20 mouse cellular contexts compared by ENCODE assay signal in genomic region chr5:116165203-116165888, GRCm38 (mm10).
DNase-seq lines count a peak whose midpoint lies in the region; ATAC-seq and TF ChIP-seq lines count a peak whose summit lies in the region.
"Had no signal": no experiment of that assay in that cellular context is flagged by ENCODE, and none has a peak within 500 bp of the region (broad histone marks: within the 10 kb centered on the region; RNA-seq: fewer than 3 reads in every experiment).

No protein-coding gene starts in this region.

- no peak for TF ChIP-seq EP300 in lung, postnatal 0 days (IDR thresholded peaks at IDR 0.05)

- H3K9me3 ChIP-seq in lung, postnatal 0 days (ENCODE audit: low read length): no peaks in the 10 kb centered on the region
- no peaks in the 10 kb centered on the region for H3K9me3 ChIP-seq in forebrain, embryonic 13.5 days (replicated peaks)
- no peaks in the 10 kb centered on the region for H3K9me3 ChIP-seq in midbrain, embryonic 12.5 days
- H3K9me3 ChIP-seq: embryonic facial prominence, embryonic 15.5 days; limb, embryonic 15.5 days; liver, embryonic 15.5 days; neural tube, embryonic 12.5 days; stomach, embryonic 15.5 days had no signal

- no peak for TF ChIP-seq CTCF in lung, postnatal 0 days (IDR thresholded peaks at IDR 0.05)

- no peak overlapping the region for H3K27ac ChIP-seq in lung, postnatal 0 days (ENCODE audit: low read length)
- H3K27ac ChIP-seq in forebrain, embryonic 13.5 days: no peak overlapping the region
- peak overlapping the region; percentile 46; the same call in 1 of the 2 replicates for H3K27ac ChIP-seq in midbrain, embryonic 12.5 days (replicated peaks)
- H3K27ac ChIP-seq: embryonic facial prominence, embryonic 15.5 days; limb, embryonic 15.5 days; liver, embryonic 15.5 days; neural tube, embryonic 12.5 days; stomach, embryonic 15.5 days had no signal

- whole genome bisulfite sequencing in lung, postnatal 0 days: 64% methylated on average over 11 of the region's 11 CpGs
- 30% methylated on average over 11 of the region's 11 CpGs for WGBS in forebrain, embryonic 13.5 days
- 47% methylated on average over 11 of the region's 11 CpGs for WGBS in midbrain, embryonic 12.5 days

- H3K9ac ChIP-seq in lung, postnatal 0 days (replicated peaks; ENCODE audit: low read depth): no peak overlapping the region
- 0 out of 2 replicates have a peak overlapping the region, but pooled peaks have one; percentile 31 for H3K9ac ChIP-seq in forebrain, embryonic 13.5 days
- no peak overlapping the region for H3K9ac ChIP-seq in midbrain, embryonic 12.5 days (replicated peaks)
- H3K9ac ChIP-seq: embryonic facial prominence, embryonic 15.5 days; limb, embryonic 15.5 days; liver, embryonic 15.5 days; neural tube, embryonic 12.5 days; stomach, embryonic 15.5 days had no signal

- no peaks in the 10 kb centered on the region for H3K27me3 ChIP-seq in lung, postnatal 0 days (replicated peaks; ENCODE audit: insufficient read depth, low read length)
- no peaks in the 10 kb centered on the region for H3K27me3 ChIP-seq in forebrain, embryonic 13.5 days
- no peaks in the 10 kb centered on the region for H3K27me3 ChIP-seq in midbrain, embryonic 12.5 days
- H3K27me3 ChIP-seq: embryonic facial prominence, embryonic 15.5 days; limb, embryonic 15.5 days; liver, embryonic 15.5 days; neural tube, embryonic 12.5 days; stomach, embryonic 15.5 days had no signal

- no peak overlapping the region for H3K4me2 ChIP-seq in lung, postnatal 0 days (replicated peaks; ENCODE audit: low read depth, low read length)
- H3K4me2 ChIP-seq in forebrain, embryonic 13.5 days: peak overlapping the region; percentile 9; the same call in 1 of the 2 replicates
- H3K4me2 ChIP-seq in midbrain, embryonic 12.5 days (replicated peaks): no peak overlapping the region; the same call in 1 of the 2 replicates
- H3K4me2 ChIP-seq: embryonic facial prominence, embryonic 15.5 days; heart, embryonic 11.5 days; limb, embryonic 15.5 days; liver, embryonic 15.5 days; neural tube, embryonic 12.5 days; stomach, embryonic 15.5 days had no signal

- no peak overlapping the region for H3K4me3 ChIP-seq in lung, postnatal 0 days (ENCODE audit: low read depth, low read length)
- H3K4me3 ChIP-seq in forebrain, embryonic 13.5 days: no peak overlapping the region
- no peak overlapping the region for H3K4me3 ChIP-seq in midbrain, embryonic 12.5 days
- H3K4me3 ChIP-seq: embryonic facial prominence, embryonic 15.5 days; limb, embryonic 15.5 days; liver, embryonic 15.5 days; neural tube, embryonic 12.5 days; stomach, embryonic 15.5 days had no signal

- H3K4me1 ChIP-seq in lung, postnatal 0 days (ENCODE audit: insufficient read depth, low read depth, low read length): no peaks in the 10 kb centered on the region
- H3K4me1 ChIP-seq in forebrain, embryonic 13.5 days: peaks cover 22% of the 10 kb centered on the region
- peaks cover 16% of the 10 kb centered on the region for H3K4me1 ChIP-seq in midbrain, embryonic 12.5 days
- H3K4me1 ChIP-seq: embryonic facial prominence, embryonic 15.5 days; limb, embryonic 15.5 days; liver, embryonic 15.5 days; neural tube, embryonic 12.5 days; stomach, embryonic 15.5 days had no signal

- ATAC-seq in lung, postnatal 0 days: no peak
- ATAC-seq in forebrain, embryonic 13.5 days: peak; percentile 89
- peak; percentile 71; the same call in 1 of the 2 replicates for ATAC-seq in midbrain, embryonic 12.5 days (ENCODE audit: low FRiP score, low read depth)

- DNase-seq in lung, postnatal 0 days (ENCODE audit: low spot score): peak; percentile 34
- DNase-seq in lung, postnatal 25 days (ENCODE audit: low spot score): no peak
- DNase-seq in adrenal gland, postnatal 36 days: no peak
- no peak for DNase-seq in cerebellum, adult 8-10 months
- DNase-seq in kidney, postnatal 10 days: no peak
- DNase-seq: B cell, adult 2 months; cerebellum, adult 9-11 months; heart, postnatal 36 days; kidney, adult 11 months; kidney, postnatal 14 days; thymus, adult 18-20 months; thymus, postnatal 4 days had no signal

- H3K36me3 ChIP-seq in lung, postnatal 0 days (ENCODE audit: insufficient read depth, low read length): no peaks in the 10 kb centered on the region
- no peaks in the 10 kb centered on the region for H3K36me3 ChIP-seq in forebrain, embryonic 13.5 days (ENCODE audit: poor library complexity, severe bottlenecking)
- no peaks in the 10 kb centered on the region for H3K36me3 ChIP-seq in midbrain, embryonic 12.5 days
- H3K36me3 ChIP-seq: embryonic facial prominence, embryonic 15.5 days; limb, embryonic 15.5 days; liver, embryonic 15.5 days; neural tube, embryonic 12.5 days; stomach, embryonic 15.5 days had no signal
